Mouse (Mus musculus) lung, adult 2 months (tissue): Measurements from ENCODE around the gene Ncapd2.
A peak's percentile ranks its signal among the peaks of the same experiment; 100 is the strongest.
"Not testable (repeated sequence)": the region's sequence is repeated elsewhere in the genome, so short reads cannot be mapped to it uniquely, and the experiment has no call there.

Source experiments
- CTCF ChIP-seq: fragments of 200-500 bp; IDR thresholded peaks from 2 replicates; pipeline ENCODE4 v1.5.1; 2011; ENCODE audit warnings: mild to moderate bottlenecking, low read length, control low read depth; ENCODE audit not compliant: insufficient read depth
- POLR2A ChIP-seq: fragments of 200-500 bp; IDR thresholded peaks from 2 replicates; pipeline ENCODE4 v1.6.1; 2011; ENCODE audit warnings: low read depth, mild to moderate bottlenecking, control low read depth, low read length, borderline replicate concordance; ENCODE audit errors: extremely low read depth

- peak; percentile 27; the same call in 1 of the 2 replicates for TF ChIP-seq CTCF
- not testable (repeated sequence) for TF ChIP-seq POLR2A
Observed at GRCm38 (mm10) chr6:125161971-125162370, 29.5 kb downstream of the Ncapd2 start.
